Mouse (Mus musculus) skeletal muscle tissue, postnatal 0 days (tissue): ENCODE measurements around the gene Ear10. TPM values are rescaled to one million over a fixed set of nuclear protein-coding genes. Genes with fewer than 3 reads are reported as not detected.

Source experiments
- polyA plus RNA-seq: library from polyadenylated mRNA; unstranded; fragments of >200 nt; fragmentation: Nextera tagmentation; extraction: Ambion mirVana; gene quantifications from 2 replicates; pipeline ENCODE4 v1.2.1, GENCODE M21; 2015

The Ear10 gene
- polyA plus RNA-seq = not detected in 2 replicates

GRCm38 (mm10) chr14:43923459-43923858 is at the start of gene Ear10:
Ear10 (minus strand) TSS chr14:43923559.

GRCm38 (mm10) chr14:43956769-43957168 is 33.4 kb upstream of the Ear10 start, which contains the start of gene Ang5:
Ang5 (plus strand) TSS chr14:43957069.

GRCm38 (mm10) chr14:43924688-43925403 is 1.5 kb upstream of the Ear10 start, which contains the start of gene Gm8113:
Gm8113 (plus strand) TSS chr14:43925390.

GRCm38 (mm10) chr14:43875417-43875816 is 47.9 kb downstream of the Ear10 start, which contains the start of gene Ear1:
Ear1 (minus strand) TSS chr14:43875517.

Other genes starting within 250 kb of the Ear10 start
- gene Gm8165, start 246.4 kb downstream of the Ear10 start, polyA plus RNA-seq = not detected in 2 replicates
- 0.18 and 0.55 TPM in 2 replicates for gene Gm7324, start 225.7 kb downstream of the Ear10 start, polyA plus RNA-seq
- gene Gm16506, start 196.1 kb downstream of the Ear10 start, polyA plus RNA-seq = not detected in 2 replicates
- gene Gm6526, start 175.7 kb downstream of the Ear10 start, polyA plus RNA-seq = not detected in 2 replicates
- not detected in 2 replicates for gene Gm8180, start 138.8 kb downstream of the Ear10 start, polyA plus RNA-seq
- gene Ear1, start 48.0 kb downstream of the Ear10 start, polyA plus RNA-seq = not detected in 2 replicates
- gene Gm8113, start 1.8 kb upstream of the Ear10 start, polyA plus RNA-seq = 0.94 and 1.1 TPM in 2 replicates
- gene Ang5, start 33.5 kb upstream of the Ear10 start, polyA plus RNA-seq = not detected in 2 replicates
- not detected in 2 replicates for gene Ang6, start 78.7 kb upstream of the Ear10 start, polyA plus RNA-seq
- 0.26 TPM in 1 of 2 replicates, not detected in the other for gene Ear2, start 179.1 kb upstream of the Ear10 start, polyA plus RNA-seq
- not detected in 2 replicates for gene Gm3327, start 200.3 kb upstream of the Ear10 start, polyA plus RNA-seq